Mouse (Mus musculus) liver, adult 2 months (tissue): Measurements from ENCODE around the gene Rnaseh2b.

Experiments
- CTCF ChIP-seq: fragments of 200-500 bp; IDR thresholded peaks from 2 replicates; pipeline ENCODE4 v1.5.1; 2011; ENCODE audit warnings: low read depth, low read length, control low read depth
- POLR2A ChIP-seq: fragments of 200-500 bp; IDR thresholded peaks from 2 replicates; pipeline ENCODE4 v1.6.1; 2011; ENCODE audit warnings: low read length, control low read depth; ENCODE audit not compliant: insufficient read depth; ENCODE audit errors: extremely low read depth

DNA sequence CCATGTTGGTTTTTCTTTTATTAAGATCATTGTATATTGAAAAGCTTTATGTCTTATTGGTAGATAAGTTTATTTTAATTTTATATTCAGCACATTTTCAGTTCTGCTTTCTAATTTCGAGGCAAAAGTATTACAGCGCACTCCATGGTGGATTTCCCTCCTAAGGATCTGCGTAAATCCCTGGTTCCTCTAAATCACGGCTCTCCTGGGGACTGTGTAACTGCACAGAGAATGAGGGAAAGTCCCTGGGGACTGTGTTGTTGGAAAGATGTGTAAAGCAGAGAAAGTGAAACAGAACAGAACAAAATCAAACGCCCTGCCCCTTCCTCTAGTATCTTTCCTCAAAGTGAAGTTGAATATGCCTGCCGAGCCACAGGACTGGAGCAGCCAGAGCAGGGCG, 54.7 kb downstream of the Rnaseh2b start:
- TF ChIP-seq CTCF = no peak
- TF ChIP-seq POLR2A = no peak
